Mouse (Mus musculus) ES-E14 (cell line): ENCODE measurements around the gene Atg2a. TPM values are rescaled to one million over a fixed set of nuclear protein-coding genes. Genes with fewer than 3 reads are reported as not detected.

Source experiments
- DNase-seq: peaks from one replicate; pipeline ENCODE4 v3.0.0-alpha.2; 2013; ENCODE audit warnings: low read depth, low spot score
- H3K27ac ChIP-seq: 2 replicates; pipeline ENCODE4 v1.5.1; 2012; ENCODE audit warnings: low read depth, mild to moderate bottlenecking, low read length, moderate library complexity, mixed read lengths; ENCODE audit not compliant: poor library complexity, insufficient read depth, severe bottlenecking
- H3K36me3 ChIP-seq: 2 replicates; pipeline ENCODE4 v1.6.1; 2012; ENCODE audit warnings: mild to moderate bottlenecking, low read length, moderate library complexity, mixed read lengths; ENCODE audit not compliant: control insufficient read depth, poor library complexity, insufficient read depth, severe bottlenecking
- H3K4me1 ChIP-seq, 2 experiments: fragments of 150-350 bp in 1 of 2; sonication (generic) in 1 of 2; 2 replicates each; pipeline ENCODE4 v1.6.1; 2012; ENCODE audit warnings: low read length in 2 of 2, mild to moderate bottlenecking in 1 of 2, mixed read lengths in 1 of 2; ENCODE audit not compliant: control insufficient read depth in 2 of 2, insufficient read depth in 2 of 2, poor library complexity in 1 of 2
- H3K4me3 ChIP-seq, 2 experiments: fragments of 150-350 bp in 1 of 2; sonication (generic) in 1 of 2; 2 replicates each; pipeline ENCODE4 v1.5.1; 2012; ENCODE audit warnings: low read length in 2 of 2, low read depth in 1 of 2, mild to moderate bottlenecking in 1 of 2, mixed read lengths in 1 of 2; ENCODE audit not compliant: insufficient read depth in 1 of 2, poor library complexity in 1 of 2, severe bottlenecking in 1 of 2
- H3K9ac ChIP-seq: 2 replicates; pipeline ENCODE4 v1.6.1; 2012; ENCODE audit warnings: low read depth, mild to moderate bottlenecking, low read length, mixed read lengths; ENCODE audit not compliant: poor library complexity, insufficient read depth, severe bottlenecking
- H3K9me3 ChIP-seq: fragments of 150-350 bp; sonication (generic); 2 replicates; pipeline ENCODE4 v1.6.1; 2012; ENCODE audit warnings: low read depth, mild to moderate bottlenecking, low read length; ENCODE audit not compliant: control insufficient read depth, insufficient read depth
- CHD2 ChIP-seq: IDR thresholded peaks from 2 replicates; pipeline ENCODE4 v1.6.1; 2014; ENCODE audit warnings: mild to moderate bottlenecking, low read depth, low read length, inconsistent platforms
- HCFC1 ChIP-seq: IDR thresholded peaks from 2 replicates; pipeline ENCODE4 v1.6.1; 2012; ENCODE audit warnings: low read length, inconsistent platforms, borderline replicate concordance; ENCODE audit not compliant: insufficient read depth
- MAFK ChIP-seq: IDR thresholded peaks from 2 replicates; pipeline ENCODE4 v1.6.1; 2014; ENCODE audit warnings: mild to moderate bottlenecking, low read depth, low read length, inconsistent platforms; ENCODE audit not compliant: insufficient read depth
- ZC3H11A ChIP-seq: IDR thresholded peaks from 2 replicates; pipeline ENCODE4 v1.6.1; 2012; ENCODE audit warnings: low read depth, mild to moderate bottlenecking, inconsistent platforms, low read length, borderline replicate concordance
- ZNF384 ChIP-seq: IDR thresholded peaks from 2 replicates; pipeline ENCODE4 v1.6.1; 2012; ENCODE audit warnings: low read depth, low read length, inconsistent platforms
- in situ Hi-C, 2 experiments: fragments of 600-800 bp; cut with MboI; formaldehyde crosslinking; loops; one replicate each; pipeline ENCODE4 v1.15.1; 2025; ENCODE audit warnings: low sequenced_read_pairs in 2 of 2, inconsistent platforms in 1 of 2; ENCODE audit not compliant: unreplicated experiment in 2 of 2
- total RNA-seq: library from RNA; depleted of rRNA; stranded (reverse); fragments of 300-350 nt; gene quantifications from 2 replicates; pipeline ENCODE4 v1.2.3, GENCODE M21; 2012

Atg2a gene
- total RNA-seq, 1 experiment: 31.8 TPM

DNA sequence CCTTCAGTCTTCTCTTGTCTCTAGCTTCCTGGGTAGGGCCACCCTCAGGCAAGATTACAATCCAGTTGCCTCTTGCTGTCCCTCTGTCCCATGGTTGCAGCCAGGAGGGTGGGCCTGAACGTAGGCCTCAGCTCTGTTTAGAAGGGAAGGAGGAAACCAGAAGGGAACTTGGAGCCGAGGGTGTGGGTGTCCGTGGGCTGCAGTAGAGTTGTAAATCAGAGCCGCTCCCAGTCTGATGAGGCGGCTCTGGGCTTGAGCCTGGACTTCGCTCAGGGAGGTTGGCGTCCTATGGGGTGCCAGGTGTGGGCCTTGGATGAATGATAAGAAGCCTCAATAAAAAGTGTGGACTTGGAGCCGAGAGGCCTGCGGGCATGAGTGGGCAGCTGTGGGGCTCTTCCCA is 22.7 kb downstream of the Atg2a start:
- no peak overlapping the region for H3K27ac ChIP-seq

DNA sequence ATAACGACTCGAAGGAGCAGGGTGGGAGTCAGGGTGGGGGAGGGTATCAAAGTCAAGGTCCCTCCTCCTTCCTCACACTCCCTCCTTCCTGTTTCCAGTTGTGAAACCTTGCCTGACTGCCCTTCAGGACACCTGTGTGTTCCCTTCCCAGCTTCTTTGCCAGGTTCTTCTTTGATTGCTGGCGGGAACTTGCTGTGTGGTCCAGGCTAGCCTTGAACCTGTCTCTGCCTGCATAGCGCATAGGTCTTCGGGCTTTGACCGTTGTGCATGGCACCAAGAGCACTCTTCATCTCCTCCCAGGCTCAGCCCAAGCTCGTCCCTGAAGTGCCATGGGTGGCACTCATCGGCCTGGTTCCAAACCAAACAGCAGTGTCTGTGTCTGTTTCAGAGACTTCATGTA is 23.5 kb downstream of the Atg2a start:
- H3K27ac ChIP-seq: no peak overlapping the region
- H3K4me1 ChIP-seq: peaks cover 4 to 21% of the 10 kb centered on the region in 2 experiments; a peak in 3 of 4 replicates
- H3K9me3 ChIP-seq: no peaks in the 10 kb centered on the region
- DNase-seq: no peak
- H3K36me3 ChIP-seq: peaks cover 16% of the 10 kb centered on the region
- in situ Hi-C loops: no loop called here
- H3K4me3 ChIP-seq: no peak overlapping the region
- no peak overlapping the region for H3K9ac ChIP-seq
- TF ChIP-seq ZC3H11A (no peak), HCFC1 (no peak), ZNF384 (no peak), MAFK (no peak), CHD2 (no peak)

More for the DNA sequence above, 22.7 kb downstream of the Atg2a start:
- Histone ChIP-seq H3K9me3 (no peaks in the 10 kb centered on the region), H3K4me1 (peaks cover 0 to 16% of the 10 kb centered on the region in 2 experiments; a peak in 2 of 4 replicates), H3K4me3 (no peak overlapping the region), H3K36me3 (peaks cover 20% of the 10 kb centered on the region), H3K9ac (no peak overlapping the region)
- no peak for DNase-seq
- in situ Hi-C loops: no loop called here
- TF ChIP-seq ZNF384 (no peak), CHD2 (no peak), HCFC1 (no peak), MAFK (no peak), ZC3H11A (no peak)

DNA sequence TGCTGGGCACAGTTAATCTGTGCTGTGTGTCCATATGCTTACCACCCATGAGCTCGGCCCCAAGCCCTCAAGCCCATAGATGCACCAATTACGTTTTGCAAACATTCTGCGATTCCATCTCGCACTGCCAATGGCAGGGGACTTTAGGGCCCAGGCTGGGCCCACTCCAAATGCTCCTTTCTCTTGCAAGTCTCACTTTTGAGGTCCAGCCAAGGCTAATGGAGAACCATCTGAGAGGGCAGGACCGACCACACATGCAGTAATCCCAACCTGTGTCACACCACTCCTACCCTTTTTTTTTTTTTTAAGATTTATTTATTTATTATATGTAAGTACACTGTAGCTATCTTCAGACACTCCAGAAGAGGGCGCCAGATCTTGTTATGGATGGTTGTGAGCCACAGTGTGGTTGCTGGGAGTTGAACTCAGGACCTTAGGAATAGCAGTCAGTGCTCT is 24.3 kb downstream of the Atg2a start:
- Histone ChIP-seq H3K9ac (no peak overlapping the region), H3K4me3 (no peak overlapping the region)
- in situ Hi-C loops: no loop called here

DNA sequence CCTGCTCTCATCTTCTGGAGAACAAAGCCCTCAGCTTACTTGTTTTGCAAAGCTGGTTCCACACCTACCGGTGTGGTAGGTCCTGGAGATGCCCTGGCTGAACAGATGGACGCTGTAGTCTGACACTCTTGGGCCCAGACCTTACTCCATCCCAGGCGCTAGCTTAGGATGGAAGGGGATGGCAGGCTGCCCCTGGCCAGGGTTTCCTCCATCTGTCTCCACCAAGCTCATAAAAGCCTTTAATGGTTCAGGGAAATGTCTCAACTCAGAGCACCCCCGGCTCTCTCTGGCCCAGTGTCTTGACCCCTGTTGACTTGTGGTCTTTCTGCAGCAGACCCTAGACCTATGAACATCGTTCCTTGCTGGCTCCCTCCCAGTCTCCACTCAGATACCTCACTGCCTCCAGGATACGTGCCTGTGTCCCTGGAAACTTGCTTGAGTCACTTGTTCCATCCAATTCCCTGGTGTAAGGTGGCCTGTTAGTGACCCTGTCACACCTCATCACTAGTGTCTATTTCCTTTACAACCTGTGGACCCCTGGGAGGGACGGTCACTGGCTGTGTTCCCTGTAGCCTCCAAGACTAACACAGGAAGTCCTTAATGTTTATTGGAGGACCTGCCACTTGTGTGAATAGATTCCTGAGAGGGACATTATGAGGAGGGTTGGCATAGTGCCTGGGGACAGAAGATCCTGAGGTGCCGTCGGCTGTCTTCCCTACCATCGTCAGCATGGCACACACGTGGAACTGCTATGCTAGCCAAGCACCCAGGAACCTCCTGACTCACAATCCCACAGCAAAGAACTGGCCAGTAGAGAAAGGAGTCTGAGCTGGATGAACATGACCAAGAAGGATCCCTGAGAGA is 26.1 kb downstream of the Atg2a start:
- Histone ChIP-seq H3K9me3 (no peaks in the 10 kb centered on the region), H3K36me3 (peaks cover under 1% of the 10 kb centered on the region; the same call in 1 of the 2 replicates), H3K4me1 (peaks cover 16 to 37% of the 10 kb centered on the region in 2 experiments), H3K27ac (no peak overlapping the region), H3K9ac (no peak overlapping the region), H3K4me3 (no peak overlapping the region)
- TF ChIP-seq MAFK (no peak), ZNF384 (no peak), HCFC1 (no peak), CHD2 (no peak), ZC3H11A (no peak)
- no peak for DNase-seq
- in situ Hi-C loops: no loop called here

More for the DNA sequence above, 24.3 kb downstream of the Atg2a start:
- peaks cover 12% of the 10 kb centered on the region for H3K36me3 ChIP-seq
- no peaks in the 10 kb centered on the region for H3K9me3 ChIP-seq
- TF ChIP-seq ZNF384 (peak; percentile 85), MAFK (no peak)
- peaks cover 5 to 26% of the 10 kb centered on the region in 2 experiments; a peak in 3 of 4 replicates for H3K4me1 ChIP-seq
- H3K27ac ChIP-seq: no peak overlapping the region
- no peak for DNase-seq
